Mouse (Mus musculus) lung, postnatal 0 days (tissue): Measurements from ENCODE around the gene Cdc42bpb. TPM values are rescaled to one million over a fixed set of nuclear protein-coding genes. Genes with fewer than 3 reads are reported as not detected.

ENCODE experiments used
- ATAC-seq: fragments of 200-750 bp; cut with Nextera tagmentation; 2 replicates; pipeline ENCODE4 v1.8.0; 2017; ENCODE audit warnings: moderate library complexity
- DNase-seq: peaks from one replicate; pipeline ENCODE4 v3.0.0-alpha.2; 2016; ENCODE audit warnings: low spot score
- H3K27ac ChIP-seq: fragments of 300-500 bp; sonication (generic); 2 replicates; pipeline ENCODE4 v1.5.1; 2014; ENCODE audit warnings: antibody characterized with exemption, mild to moderate bottlenecking, low read length, mixed read lengths
- H3K27me3 ChIP-seq: fragments of 300-500 bp; sonication (generic); replicated peaks from 2 replicates; pipeline ENCODE4 v1.6.1; 2014; ENCODE audit warnings: low read length, mixed read lengths; ENCODE audit not compliant: insufficient read depth
- H3K36me3 ChIP-seq: fragments of 300-500 bp; sonication (generic); 2 replicates; pipeline ENCODE4 v1.6.1; 2014; ENCODE audit warnings: low read length, mixed read lengths; ENCODE audit not compliant: insufficient read depth
- H3K4me1 ChIP-seq: fragments of 300-500 bp; sonication (generic); 2 replicates; pipeline ENCODE4 v1.6.1; 2014; ENCODE audit warnings: antibody characterized with exemption, low read depth, low read length, mixed read lengths; ENCODE audit not compliant: insufficient read depth
- H3K4me2 ChIP-seq: fragments of 300-500 bp; sonication (generic); replicated peaks from 2 replicates; pipeline ENCODE4 v1.6.1; 2014; ENCODE audit warnings: low read depth, mild to moderate bottlenecking, low read length, moderate library complexity, mixed read lengths
- H3K4me3 ChIP-seq: fragments of 300-500 bp; sonication (generic); 2 replicates; pipeline ENCODE4 v1.5.1; 2014; ENCODE audit warnings: low read depth, low read length
- H3K9ac ChIP-seq: fragments of 300-500 bp; sonication (generic); replicated peaks from 2 replicates; pipeline ENCODE4 v1.6.1; 2014; ENCODE audit warnings: low read depth, mild to moderate bottlenecking
- H3K9me3 ChIP-seq: fragments of 300-500 bp; sonication (generic); 2 replicates; pipeline ENCODE4 v1.6.1; 2016; ENCODE audit warnings: low read length, mixed read lengths
- CTCF ChIP-seq: IDR thresholded peaks from 2 replicates; pipeline ENCODE4 v1.5.1; 2016; ENCODE audit warnings: antibody characterized with exemption, mild to moderate bottlenecking
- EP300 ChIP-seq: IDR thresholded peaks from 2 replicates; pipeline ENCODE4 v1.6.1; 2016; ENCODE audit warnings: antibody characterized with exemption, mild to moderate bottlenecking, control low read depth
- WGBS: fragments of 180-500 bp; shearing (Covaris S2); extraction: QIAGEN DNeasy Blood & Tissue Kit; methylation state at CpG from one replicate; pipeline ENCODE4 v1.1.7; 2014; 5-methylcytosine and 5-hydroxymethylcytosine counted together
- polyA plus RNA-seq: library from polyadenylated mRNA; unstranded; fragments of >200 nt; fragmentation: Nextera tagmentation; extraction: Ambion mirVana; gene quantifications from 2 replicates; pipeline ENCODE4 v1.2.1, GENCODE M21; 2015

Gene Cdc42bpb
- polyA plus RNA-seq, 1 experiment from 2014 or later, result 32.5 TPM

DNA sequence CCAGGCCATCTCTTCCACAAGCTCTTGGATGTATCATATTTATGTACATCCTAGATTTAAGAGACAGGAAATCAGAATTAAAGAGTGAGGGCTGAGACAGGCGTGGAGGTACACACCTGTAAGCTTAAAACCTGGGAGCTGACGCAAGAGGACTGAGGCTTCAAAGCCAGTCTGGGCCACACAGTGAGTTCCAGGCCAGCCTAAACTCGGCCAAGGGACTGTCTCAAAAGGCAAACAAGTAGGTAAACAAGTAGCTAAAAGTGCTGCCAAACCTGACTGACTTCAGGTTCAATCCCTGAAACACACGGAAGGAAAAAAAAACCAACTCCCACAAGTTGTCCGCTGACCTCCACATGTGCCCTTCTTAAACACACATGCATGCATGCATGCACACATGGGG is 23.4 kb downstream of the Cdc42bpb start:
- DNase-seq (no peak), ATAC-seq (no peak)
- no peak for TF ChIP-seq CTCF
- 0 out of 2 replicates have a peak, but pooled peaks have one; percentile 22 for TF ChIP-seq EP300
- Histone ChIP-seq H3K27ac (peak overlapping the region; percentile 73), H3K9me3 (no peaks in the 10 kb centered on the region), H3K4me3 (no peak overlapping the region), H3K4me2 (no peak overlapping the region), H3K4me1 (peaks cover 21% of the 10 kb centered on the region; the same call in 1 of the 2 replicates), H3K36me3 (no peaks in the 10 kb centered on the region), H3K9ac (no peak overlapping the region), H3K27me3 (no peaks in the 10 kb centered on the region)
- WGBS, result 51% methylated on average over 5 of the region's 5 CpGs

DNA sequence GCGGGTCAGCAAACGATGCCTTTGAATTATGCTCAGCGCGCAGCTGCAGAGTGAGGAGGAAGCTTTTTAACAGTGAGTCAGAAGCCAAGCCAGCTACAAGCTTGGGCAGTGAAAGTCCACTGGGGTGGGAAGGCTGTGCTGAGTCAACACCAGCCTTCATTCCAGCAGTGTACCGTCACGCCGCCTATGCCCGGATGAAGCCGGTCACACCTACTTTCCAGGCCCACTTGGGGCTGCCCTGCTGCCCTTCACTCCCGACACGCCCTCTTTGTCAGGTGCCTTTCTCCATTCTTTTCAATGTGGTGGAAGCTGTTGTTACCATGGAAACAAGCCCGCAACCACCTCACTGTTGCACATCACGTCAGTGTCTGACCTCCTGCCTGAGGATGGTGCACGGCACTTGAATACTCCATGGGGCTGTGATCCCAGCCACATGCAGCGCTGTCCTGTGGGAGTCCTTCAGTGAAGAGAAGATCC is 24.0 kb downstream of the Cdc42bpb start:
- Histone ChIP-seq H3K9me3 (no peaks in the 10 kb centered on the region), H3K4me2 (no peak overlapping the region), H3K4me3 (no peak overlapping the region), H3K9ac (no peak overlapping the region), H3K27me3 (no peaks in the 10 kb centered on the region), H3K27ac (peak overlapping the region; percentile 73), H3K36me3 (no peaks in the 10 kb centered on the region), H3K4me1 (peaks cover 21% of the 10 kb centered on the region; the same call in 1 of the 2 replicates)
- DNase-seq, result peak; percentile 96
- peak; percentile 98 for ATAC-seq
- TF ChIP-seq CTCF, result no peak
- 0 out of 2 replicates have a peak, but pooled peaks have one; percentile 34 for TF ChIP-seq EP300
- 50% methylated on average over 15 of the region's 15 CpGs for WGBS

DNA sequence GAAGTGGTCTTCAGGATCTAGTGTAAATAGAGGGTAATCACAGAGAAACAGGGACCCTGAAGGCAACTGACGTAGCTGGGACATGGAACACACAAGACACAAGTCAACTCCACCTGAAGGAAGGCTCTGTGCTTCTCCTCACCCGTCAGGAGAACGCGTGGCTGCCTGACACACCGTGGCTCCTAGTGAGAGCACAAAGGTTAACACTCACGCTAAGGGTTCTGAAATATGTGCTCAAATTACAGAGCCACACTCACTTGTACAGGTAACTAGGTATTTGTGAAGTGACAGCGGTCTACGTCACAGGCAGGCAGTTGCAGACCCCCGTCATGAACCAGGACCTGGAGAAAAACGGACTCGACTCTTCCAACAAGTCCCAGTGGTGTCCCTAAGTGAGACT is 24.5 kb downstream of the Cdc42bpb start:
- 54% methylated on average over 11 of the region's 11 CpGs for WGBS
- peak; percentile 66 for ATAC-seq

DNA sequence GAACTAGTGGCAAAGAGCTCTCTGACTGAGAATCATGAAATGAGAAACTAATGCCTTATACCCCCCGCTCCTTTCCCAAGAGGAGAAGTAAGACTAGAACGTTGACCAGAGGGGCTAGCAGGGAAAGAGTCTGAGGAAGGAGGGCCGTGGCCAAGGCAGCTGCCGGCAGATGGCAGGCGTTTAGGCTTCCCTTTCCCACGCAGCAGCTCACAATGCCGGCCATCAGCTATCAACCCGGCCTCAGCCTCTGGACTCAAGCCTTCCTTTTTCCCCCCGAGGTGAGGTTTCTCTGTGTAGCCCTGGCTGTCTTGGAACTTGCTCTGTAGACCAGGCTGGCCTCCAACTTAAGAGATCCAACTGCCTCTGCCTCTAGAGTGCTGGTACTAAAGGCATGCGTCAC is 25.0 kb downstream of the Cdc42bpb start:
- Histone ChIP-seq H3K27ac (peak overlapping the region; percentile 60), H3K4me2 (no peak overlapping the region)
- 60% methylated on average over 10 of the region's 10 CpGs for WGBS

More for the DNA sequence above, 24.5 kb downstream of the Cdc42bpb start:
- peak; percentile 63 for DNase-seq
- Histone ChIP-seq H3K4me2 (no peak overlapping the region), H3K9me3 (no peaks in the 10 kb centered on the region), H3K27me3 (no peaks in the 10 kb centered on the region), H3K27ac (peak overlapping the region; percentile 60), H3K36me3 (no peaks in the 10 kb centered on the region), H3K4me3 (no peak overlapping the region), H3K9ac (no peak overlapping the region), H3K4me1 (peaks cover 21% of the 10 kb centered on the region; the same call in 1 of the 2 replicates)
- TF ChIP-seq CTCF (no peak), EP300 (no peak)

DNA sequence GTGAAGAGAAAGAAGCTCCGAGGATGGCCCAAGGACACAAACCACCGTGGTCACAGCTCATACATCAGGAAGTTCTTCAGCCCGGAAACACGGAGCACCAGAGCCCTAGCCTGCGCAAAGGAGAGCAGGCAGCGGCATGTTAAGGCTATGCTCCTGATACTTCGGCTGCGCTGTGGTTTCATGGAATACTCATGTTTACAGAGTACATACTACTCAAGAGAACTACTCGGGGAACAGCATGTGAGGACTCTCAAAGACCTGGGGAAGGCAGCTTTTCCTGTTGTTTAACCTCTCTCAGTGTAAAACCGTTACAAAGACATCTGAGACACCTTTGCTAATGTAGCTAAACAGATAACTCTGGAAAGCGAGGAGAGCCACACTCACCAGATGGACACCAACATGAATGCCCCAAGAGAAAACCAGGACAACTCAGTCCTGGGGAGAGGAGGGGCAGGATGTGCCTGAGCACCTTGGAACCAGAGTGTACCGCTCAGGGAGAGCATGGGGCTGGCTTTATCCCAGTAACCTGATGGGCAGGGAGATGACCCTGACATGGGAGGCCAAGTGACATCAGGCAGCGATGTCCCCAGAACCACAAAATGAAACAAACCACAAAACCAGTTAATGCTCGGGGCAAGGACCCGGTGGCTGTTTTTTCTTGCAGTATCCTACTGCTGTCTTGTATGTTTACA is 27.8 kb downstream of the Cdc42bpb start:
- Histone ChIP-seq H3K4me2 (0 out of 2 replicates have a peak overlapping the region, but pooled peaks have one; percentile 14), H3K4me3 (no peak overlapping the region), H3K27me3 (no peaks in the 10 kb centered on the region), H3K9me3 (no peaks in the 10 kb centered on the region), H3K27ac (no peak overlapping the region), H3K4me1 (peaks cover 20% of the 10 kb centered on the region; the same call in 1 of the 2 replicates), H3K9ac (no peak overlapping the region), H3K36me3 (no peaks in the 10 kb centered on the region)
- TF ChIP-seq EP300 (peak; percentile 64), CTCF (no peak)
- DNase-seq (peak; percentile 68), ATAC-seq (0 out of 2 replicates have a peak, but pooled peaks have one; percentile 13)
- 51% methylated on average over 15 of the region's 15 CpGs for WGBS

More for the DNA sequence above, 25.0 kb downstream of the Cdc42bpb start:
- H3K27me3 ChIP-seq, result no peaks in the 10 kb centered on the region
- DNase-seq (no peak), ATAC-seq (no peak)
- H3K4me3 ChIP-seq, result no peak overlapping the region
- TF ChIP-seq EP300 (no peak), CTCF (peak; percentile 30; the same call in 1 of the 2 replicates)
- H3K36me3 ChIP-seq, result no peaks in the 10 kb centered on the region
- H3K9ac ChIP-seq, result no peak overlapping the region
- H3K4me1 ChIP-seq, result peaks cover 21% of the 10 kb centered on the region; the same call in 1 of the 2 replicates
- no peaks in the 10 kb centered on the region for H3K9me3 ChIP-seq

DNA sequence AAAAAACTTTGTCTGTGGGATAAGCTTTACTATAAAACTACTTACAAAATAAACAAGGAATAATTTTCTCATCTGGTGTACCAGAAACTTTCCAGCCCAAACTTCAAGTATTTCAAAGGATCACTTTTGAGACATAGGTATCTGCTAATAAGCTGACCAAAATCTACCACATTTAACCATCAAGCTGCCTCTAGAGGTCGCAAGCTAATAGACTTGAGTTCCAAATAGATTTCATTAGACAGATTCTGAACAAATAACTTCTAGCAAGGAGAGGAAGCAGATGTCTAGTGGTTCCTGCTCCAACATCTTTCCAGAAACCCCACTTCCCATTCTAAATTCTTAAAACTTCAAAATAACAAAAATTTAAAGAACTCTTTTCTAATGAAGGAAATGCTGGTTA is 33.6 kb downstream of the Cdc42bpb start:
- Histone ChIP-seq H3K4me1 (no peaks in the 10 kb centered on the region; the same call in 1 of the 2 replicates), H3K4me2 (no peak overlapping the region), H3K27me3 (no peaks in the 10 kb centered on the region), H3K9me3 (no peaks in the 10 kb centered on the region), H3K9ac (no peak overlapping the region), H3K27ac (no peak overlapping the region), H3K4me3 (no peak overlapping the region), H3K36me3 (peaks cover 12% of the 10 kb centered on the region)
- DNase-seq (no peak), ATAC-seq (no peak)
- WGBS, result 44% methylated on average over 1 of the region's 1 CpGs
- TF ChIP-seq EP300, result no peak
- peak; percentile 34 for TF ChIP-seq CTCF
